Mouse (Mus musculus) ovary, postnatal 36 days (tissue): ENCODE results near the gene Nckap1l.

Experiments used
- DNase-seq: peaks from one replicate; pipeline ENCODE4 v3.0.0; 2022; ENCODE audit warnings: low spot score, mixed read lengths

Gene Nckap1l

GRCm38 (mm10) chr15:103537822-103538213 lies 84.2 kb downstream of the Nckap1l start, which contains the start of gene Ppp1r1a:
Gene Ppp1r1a (minus strand): TSS chr15:103538003.
- peak; percentile 57 for DNase-seq

- DNase-seq: no peak
These were observed 85.7 kb downstream of the Nckap1l start for GRCm38 (mm10) chr15:103539259-103539658.

GRCm38 (mm10) chr15:103540646-103541045 lies 87.1 kb downstream of the Nckap1l start:
- no peak for DNase-seq

GRCm38 (mm10) chr15:103542526-103542925 lies 88.9 kb downstream of the Nckap1l start:
- no peak for DNase-seq

GRCm38 (mm10) chr15:103547983-103548382 lies 94.4 kb downstream of the Nckap1l start:
- no peak for DNase-seq
